Mouse (Mus musculus): ENCODE data around the gene Nlgn1. TPM values are rescaled to one million over a fixed set of nuclear protein-coding genes. Genes with fewer than 3 reads are reported as not detected.

Nlgn1 gene
- polyA plus RNA-seq, 1 experiment from 2014 or later: 0.86 TPM

GRCm38 (mm10) chr3:26223500-26223899, 108.8 kb downstream of the Nlgn1 start:
- no peaks in the 10 kb centered on the region for H3K36me3 ChIP-seq (ENCODE audit: control insufficient read depth, insufficient read depth)
- no peak for TF ChIP-seq CTCF (IDR thresholded peaks at IDR 0.05; ENCODE audit: low read depth)
- H3K4me1 ChIP-seq (replicated peaks; ENCODE audit: control insufficient read depth, insufficient read depth, low read length): no peaks in the 10 kb centered on the region
- 71% methylated on average over 3 of the region's 3 CpGs for WGBS
- ATAC-seq: no peak
- H3K4me3 ChIP-seq (ENCODE audit: low read depth, low read length): no peak overlapping the region
- no peaks in the 10 kb centered on the region for H3K9me3 ChIP-seq (ENCODE audit: control insufficient read depth)
- H3K9ac ChIP-seq (ENCODE audit: low read depth, low read length): no peak overlapping the region
- H3K27me3 ChIP-seq (replicated peaks; ENCODE audit: control insufficient read depth, insufficient read depth, low read length): no peaks in the 10 kb centered on the region
- H3K4me2 ChIP-seq (replicated peaks; ENCODE audit: low read depth): no peak overlapping the region
- no peak overlapping the region for H3K27ac ChIP-seq (ENCODE audit: low read depth, low read length)

- no peak overlapping the region for H3K4me3 ChIP-seq (ENCODE audit: low read depth, low read length)
- H3K36me3 ChIP-seq (ENCODE audit: control insufficient read depth, insufficient read depth): no peaks in the 10 kb centered on the region
- H3K9me3 ChIP-seq (ENCODE audit: control insufficient read depth): no peaks in the 10 kb centered on the region
- no peak for ATAC-seq
- no peaks in the 10 kb centered on the region for H3K27me3 ChIP-seq (replicated peaks; ENCODE audit: control insufficient read depth, insufficient read depth, low read length)
- no peak overlapping the region for H3K9ac ChIP-seq (ENCODE audit: low read depth, low read length)
- no peak overlapping the region for H3K4me2 ChIP-seq (replicated peaks; ENCODE audit: low read depth)
- 55% methylated on average over 5 of the region's 5 CpGs for WGBS
- no peak for TF ChIP-seq CTCF (IDR thresholded peaks at IDR 0.05; ENCODE audit: low read depth)
- no peaks in the 10 kb centered on the region for H3K4me1 ChIP-seq (replicated peaks; ENCODE audit: control insufficient read depth, insufficient read depth, low read length)
- no peak overlapping the region for H3K27ac ChIP-seq (ENCODE audit: low read depth, low read length)
Measured at GRCm38 (mm10) chr3:26216231-26216630, 116.0 kb downstream of the Nlgn1 start.

GRCm38 (mm10) chr3:26202702-26203101, 129.6 kb downstream of the Nlgn1 start:
- 85% methylated on average over 3 of the region's 3 CpGs for WGBS
- Histone ChIP-seq H3K27me3 (replicated peaks; ENCODE audit: control insufficient read depth, insufficient read depth, low read length) (no peaks in the 10 kb centered on the region), H3K4me1 (replicated peaks; ENCODE audit: control insufficient read depth, insufficient read depth, low read length) (no peaks in the 10 kb centered on the region), H3K4me3 (ENCODE audit: low read depth, low read length) (no peak overlapping the region), H3K36me3 (ENCODE audit: control insufficient read depth, insufficient read depth) (no peaks in the 10 kb centered on the region), H3K27ac (ENCODE audit: low read depth, low read length) (no peak overlapping the region), H3K4me2 (replicated peaks; ENCODE audit: low read depth) (no peak overlapping the region), H3K9ac (ENCODE audit: low read depth, low read length) (no peak overlapping the region), H3K9me3 (ENCODE audit: control insufficient read depth) (no peaks in the 10 kb centered on the region)
- ATAC-seq: no peak
- no peak for TF ChIP-seq CTCF (IDR thresholded peaks at IDR 0.05; ENCODE audit: low read depth)

GRCm38 (mm10) chr3:26201410-26201809, 130.8 kb downstream of the Nlgn1 start:
- Histone ChIP-seq H3K4me3 (ENCODE audit: low read depth, low read length) (no peak overlapping the region), H3K9me3 (ENCODE audit: control insufficient read depth) (no peaks in the 10 kb centered on the region), H3K36me3 (ENCODE audit: control insufficient read depth, insufficient read depth) (no peaks in the 10 kb centered on the region), H3K4me1 (replicated peaks; ENCODE audit: control insufficient read depth, insufficient read depth, low read length) (no peaks in the 10 kb centered on the region), H3K4me2 (replicated peaks; ENCODE audit: low read depth) (no peak overlapping the region), H3K27ac (ENCODE audit: low read depth, low read length) (no peak overlapping the region), H3K27me3 (replicated peaks; ENCODE audit: control insufficient read depth, insufficient read depth, low read length) (no peaks in the 10 kb centered on the region), H3K9ac (ENCODE audit: low read depth, low read length) (no peak overlapping the region)
- TF ChIP-seq CTCF (IDR thresholded peaks at IDR 0.05; ENCODE audit: low read depth): no peak
- no peak for ATAC-seq
- WGBS: 40% methylated on average over 1 of the region's 1 CpGs

- no peaks in the 10 kb centered on the region for H3K27me3 ChIP-seq (replicated peaks; ENCODE audit: control insufficient read depth, insufficient read depth, low read length)
- H3K27ac ChIP-seq (ENCODE audit: low read depth, low read length): no peak overlapping the region
- no peak overlapping the region for H3K4me3 ChIP-seq (ENCODE audit: low read depth, low read length)
- 86% methylated on average over 2 of the region's 2 CpGs for WGBS
- H3K36me3 ChIP-seq (ENCODE audit: control insufficient read depth, insufficient read depth): no peaks in the 10 kb centered on the region
- no peak for ATAC-seq
- no peak overlapping the region for H3K4me2 ChIP-seq (replicated peaks; ENCODE audit: low read depth)
- no peak for TF ChIP-seq CTCF (IDR thresholded peaks at IDR 0.05; ENCODE audit: low read depth)
- H3K9me3 ChIP-seq (ENCODE audit: control insufficient read depth): no peaks in the 10 kb centered on the region
- H3K9ac ChIP-seq (ENCODE audit: low read depth, low read length): no peak overlapping the region
- no peaks in the 10 kb centered on the region for H3K4me1 ChIP-seq (replicated peaks; ENCODE audit: control insufficient read depth, insufficient read depth, low read length)
Measured at GRCm38 (mm10) chr3:26194970-26195369, 137.3 kb downstream of the Nlgn1 start.

GRCm38 (mm10) chr3:26181013-26181412, 151.2 kb downstream of the Nlgn1 start:
- WGBS: 84% methylated on average over 3 of the region's 3 CpGs
- H3K4me3 ChIP-seq (ENCODE audit: low read depth, low read length): no peak overlapping the region
- ATAC-seq: no peak
- H3K4me1 ChIP-seq (replicated peaks; ENCODE audit: control insufficient read depth, insufficient read depth, low read length): no peaks in the 10 kb centered on the region
- TF ChIP-seq CTCF (IDR thresholded peaks at IDR 0.05; ENCODE audit: low read depth): no peak
- H3K27me3 ChIP-seq (replicated peaks; ENCODE audit: control insufficient read depth, insufficient read depth, low read length): no peaks in the 10 kb centered on the region
- no peak overlapping the region for H3K4me2 ChIP-seq (replicated peaks; ENCODE audit: low read depth)
- no peaks in the 10 kb centered on the region for H3K36me3 ChIP-seq (ENCODE audit: control insufficient read depth, insufficient read depth)
- no peaks in the 10 kb centered on the region for H3K9me3 ChIP-seq (ENCODE audit: control insufficient read depth)
- no peak overlapping the region for H3K27ac ChIP-seq (ENCODE audit: low read depth, low read length)
- no peak overlapping the region for H3K9ac ChIP-seq (ENCODE audit: low read depth, low read length)

- no peak for ATAC-seq
- H3K9ac ChIP-seq (ENCODE audit: low read depth, low read length): no peak overlapping the region
- H3K4me1 ChIP-seq (replicated peaks; ENCODE audit: control insufficient read depth, insufficient read depth, low read length): no peaks in the 10 kb centered on the region
- no peaks in the 10 kb centered on the region for H3K36me3 ChIP-seq (ENCODE audit: control insufficient read depth, insufficient read depth)
- whole genome bisulfite sequencing: 90% methylated on average over 4 of the region's 4 CpGs
- no peak overlapping the region for H3K4me2 ChIP-seq (replicated peaks; ENCODE audit: low read depth)
- no peak overlapping the region for H3K4me3 ChIP-seq (ENCODE audit: low read depth, low read length)
- no peak overlapping the region for H3K27ac ChIP-seq (ENCODE audit: low read depth, low read length)
- TF ChIP-seq CTCF (IDR thresholded peaks at IDR 0.05; ENCODE audit: low read depth): no peak
- no peaks in the 10 kb centered on the region for H3K9me3 ChIP-seq (ENCODE audit: control insufficient read depth)
- no peaks in the 10 kb centered on the region for H3K27me3 ChIP-seq (replicated peaks; ENCODE audit: control insufficient read depth, insufficient read depth, low read length)
Measured at GRCm38 (mm10) chr3:26175371-26175770, 156.9 kb downstream of the Nlgn1 start.

Measured in intestine, postnatal 0 days (tissue).